Comparison of ENCODE assay signal across 9 mouse cellular contexts in genomic region chr1:77943101-77943500, GRCm38 (mm10).
A peak's percentile ranks its signal among the peaks of the same experiment; 100 is the strongest.
DNase-seq lines count a peak whose midpoint lies in the region; ATAC-seq and TF ChIP-seq lines count a peak whose summit lies in the region.
"Had no signal": no experiment of that assay in that cellular context is flagged by ENCODE, and none has a peak within 500 bp of the region (broad histone marks: within the 10 kb centered on the region; RNA-seq: fewer than 3 reads in every experiment).

No protein-coding gene starts in this region.

- no peaks in the 10 kb centered on the region for H3K27me3 ChIP-seq in hindbrain, embryonic 11.5 days (ENCODE audit: control insufficient read depth, insufficient read depth, low read length)
- H3K27me3 ChIP-seq in hindbrain, embryonic 13.5 days: no peaks in the 10 kb centered on the region
- H3K27me3 ChIP-seq in limb, embryonic 14.5 days (ENCODE audit: control insufficient read depth, insufficient read depth, low read length): no peaks in the 10 kb centered on the region
- H3K27me3 ChIP-seq: liver, embryonic 13.5 days had no signal

- no peaks in the 10 kb centered on the region for H3K9me3 ChIP-seq in hindbrain, embryonic 11.5 days (ENCODE audit: control insufficient read depth, low read length)
- H3K9me3 ChIP-seq in hindbrain, embryonic 13.5 days: no peaks in the 10 kb centered on the region
- H3K9me3 ChIP-seq in limb, embryonic 14.5 days (ENCODE audit: control insufficient read depth, low read length): no peaks in the 10 kb centered on the region
- H3K9me3 ChIP-seq: liver, embryonic 13.5 days had no signal

- no peaks in the 10 kb centered on the region for H3K4me1 ChIP-seq in hindbrain, embryonic 11.5 days (replicated peaks; ENCODE audit: control insufficient read depth, insufficient read depth, low read length)
- peaks cover 8% of the 10 kb centered on the region for H3K4me1 ChIP-seq in hindbrain, embryonic 13.5 days (replicated peaks)
- peaks cover 4% of the 10 kb centered on the region; the same call in 1 of the 2 replicates for H3K4me1 ChIP-seq in limb, embryonic 14.5 days (ENCODE audit: control insufficient read depth, insufficient read depth, low read length)
- H3K4me1 ChIP-seq: liver, embryonic 13.5 days had no signal

- no peak overlapping the region for H3K4me2 ChIP-seq in hindbrain, embryonic 11.5 days (replicated peaks; ENCODE audit: low read depth, low read length)
- H3K4me2 ChIP-seq in hindbrain, embryonic 13.5 days: no peak overlapping the region
- H3K4me2 ChIP-seq in limb, embryonic 14.5 days (replicated peaks; ENCODE audit: low read depth, low read length, severe bottlenecking): no peak overlapping the region
- H3K4me2 ChIP-seq: liver, embryonic 13.5 days had no signal

- no peak for TF ChIP-seq POLR2A in limb, embryonic 14.5 days (IDR thresholded peaks at IDR 0.05; ENCODE audit: borderline replicate concordance, extremely low read depth, insufficient read depth, insufficient read length)

- WGBS in hindbrain, embryonic 11.5 days: 3% methylated on average over 5 of the region's 5 CpGs
- 4% methylated on average over 5 of the region's 5 CpGs for WGBS in hindbrain, embryonic 13.5 days
- 2% methylated on average over 5 of the region's 5 CpGs for WGBS in limb, embryonic 14.5 days

- H3K36me3 ChIP-seq in hindbrain, embryonic 11.5 days (ENCODE audit: control insufficient read depth, insufficient read depth, low read length): no peaks in the 10 kb centered on the region
- H3K36me3 ChIP-seq in hindbrain, embryonic 13.5 days: no peaks in the 10 kb centered on the region
- H3K36me3 ChIP-seq in limb, embryonic 14.5 days (ENCODE audit: control insufficient read depth, insufficient read depth, low read length): no peaks in the 10 kb centered on the region
- H3K36me3 ChIP-seq: liver, embryonic 13.5 days had no signal

- H3K27ac ChIP-seq in hindbrain, embryonic 11.5 days (ENCODE audit: low read depth, low read length): no peak overlapping the region
- no peak overlapping the region for H3K27ac ChIP-seq in hindbrain, embryonic 13.5 days
- H3K27ac ChIP-seq in limb, embryonic 14.5 days (replicated peaks; ENCODE audit: low read depth, low read length): no peak overlapping the region
- H3K27ac ChIP-seq: liver, embryonic 13.5 days had no signal

- peak; percentile 79 for DNase-seq in hindbrain, embryonic 11.5 days (ENCODE audit: low spot score)
- DNase-seq in right cerebral cortex, postnatal 4 days: peak; percentile 10
- no peak for DNase-seq in right cerebral cortex, postnatal 36 days (ENCODE audit: low spot score in 2 of 2)
- peak; percentile 29 for DNase-seq in c-Kit-positive CD71-negative TER-119-negative erythroid progenitor cells, embryonic 14.5 days (ENCODE audit: low read depth)
- DNase-seq in limb, embryonic 14.5 days (ENCODE audit: low spot score): peak; percentile 52
- no peak for DNase-seq in gastrocnemius, postnatal 10 days
- no peak for DNase-seq in adrenal gland, adult 8-10 months
- DNase-seq: liver, embryonic 13.5 days had no signal

- ATAC-seq in hindbrain, embryonic 11.5 days (ENCODE audit: low FRiP score): no peak
- ATAC-seq in hindbrain, embryonic 13.5 days (ENCODE audit: low FRiP score): no peak
- ATAC-seq in limb, embryonic 14.5 days (ENCODE audit: low FRiP score, low read depth): no peak

- no peak overlapping the region for H3K4me3 ChIP-seq in hindbrain, embryonic 11.5 days (ENCODE audit: low read depth, low read length)
- H3K4me3 ChIP-seq in hindbrain, embryonic 13.5 days: no peak overlapping the region
- no peak overlapping the region for H3K4me3 ChIP-seq in limb, embryonic 14.5 days (replicated peaks; ENCODE audit: low read length)
- H3K4me3 ChIP-seq: liver, embryonic 13.5 days had no signal

- H3K9ac ChIP-seq in hindbrain, embryonic 11.5 days (ENCODE audit: low read depth, low read length): no peak overlapping the region
- no peak overlapping the region for H3K9ac ChIP-seq in hindbrain, embryonic 13.5 days
- H3K9ac ChIP-seq in limb, embryonic 14.5 days (ENCODE audit: low read depth, low read length, severe bottlenecking): no peak overlapping the region
- H3K9ac ChIP-seq: liver, embryonic 13.5 days had no signal

Comparison
In these comparisons a context has a peak if more than half of its experiments do, and no peak if none do; other contexts are left out.
1. DNase-seq: peak in hindbrain, embryonic 11.5 days (single experiment), right cerebral cortex, postnatal 4 days (single experiment), c-Kit-positive CD71-negative TER-119-negative erythroid progenitor cells, embryonic 14.5 days (single experiment) and limb, embryonic 14.5 days (single experiment); none in right cerebral cortex, postnatal 36 days (0 of 2), gastrocnemius, postnatal 10 days (single experiment) and adrenal gland, adult 8-10 months (single experiment).